Mouse (Mus musculus) retina, postnatal 7 days (tissue): ENCODE data around the gene Akna.
A peak's percentile ranks its signal among the peaks of the same experiment; 100 is the strongest.

Experiments
- DNase-seq: peaks from one replicate; pipeline ENCODE4 v3.0.0-alpha.2; 2012; ENCODE audit warnings: low read depth, low spot score

Gene Akna

DNA sequence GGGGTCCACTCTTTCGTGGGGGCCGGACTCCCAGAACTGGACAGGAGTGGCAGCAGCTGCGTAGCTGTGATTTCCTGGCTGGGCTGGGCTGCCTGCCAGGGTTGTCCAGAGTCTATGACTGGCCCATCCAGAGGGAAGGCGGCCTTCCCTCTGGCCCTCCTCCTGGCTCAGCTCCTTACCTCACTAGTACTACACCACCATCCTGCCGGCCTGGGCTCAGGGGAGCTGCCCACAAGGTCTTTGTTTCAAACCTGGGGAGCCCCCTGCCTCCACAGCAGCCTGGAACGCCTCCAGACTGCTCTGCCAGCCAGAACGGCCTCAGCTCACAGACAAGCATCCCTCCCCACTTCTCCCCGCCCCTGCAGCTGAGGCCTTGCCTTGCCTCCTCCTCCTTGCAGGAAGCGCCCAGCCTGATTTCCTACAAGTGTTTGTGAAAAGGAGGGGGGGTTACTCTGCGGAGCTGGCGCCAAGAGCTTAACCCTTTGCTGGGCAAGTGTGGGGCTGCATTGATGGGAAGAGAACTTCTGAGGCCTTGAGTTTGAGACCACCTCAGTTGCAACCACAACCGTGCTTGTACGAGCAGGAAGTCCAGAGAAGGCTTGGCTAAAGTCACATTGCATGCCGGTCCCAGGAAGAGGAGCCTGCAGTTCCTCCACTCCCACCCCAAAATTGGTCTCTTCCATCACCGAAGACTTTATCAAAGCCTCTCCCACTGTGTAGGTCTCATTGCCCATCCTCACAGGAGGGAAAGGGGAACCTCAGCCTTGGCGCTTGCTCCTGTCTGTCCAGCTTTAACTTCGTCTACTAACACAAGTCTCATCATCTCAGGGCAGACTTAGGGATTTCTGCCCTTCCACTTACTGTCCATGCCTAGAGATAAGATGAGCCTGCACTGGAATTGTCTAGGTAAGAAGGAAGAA, at the start of gene Akna:
Gene Akna (minus strand): TSS at position 315 of the 920 bp plus-strand sequence.
- DNase-seq: no peak

DNA sequence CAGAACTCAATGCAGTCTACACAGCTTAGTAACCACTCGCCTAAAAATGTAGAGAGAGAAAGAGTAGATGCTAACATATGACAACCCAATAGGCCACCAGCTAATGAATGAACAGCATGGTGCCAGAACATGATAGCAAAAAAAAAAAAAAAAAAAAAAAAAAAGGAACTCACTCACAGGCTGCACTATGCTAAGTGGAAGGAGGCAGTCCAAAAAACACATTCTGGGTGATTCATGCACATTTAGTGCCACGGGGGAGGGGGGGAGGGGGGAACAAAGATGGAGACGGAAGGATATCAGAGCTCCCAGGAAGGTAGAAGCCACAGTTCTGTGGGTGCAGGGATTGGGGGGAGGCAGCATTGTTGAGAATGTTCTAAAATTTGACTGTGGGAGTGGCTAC, 49.4 kb upstream of the Akna start:
- DNase-seq: no peak

DNA sequence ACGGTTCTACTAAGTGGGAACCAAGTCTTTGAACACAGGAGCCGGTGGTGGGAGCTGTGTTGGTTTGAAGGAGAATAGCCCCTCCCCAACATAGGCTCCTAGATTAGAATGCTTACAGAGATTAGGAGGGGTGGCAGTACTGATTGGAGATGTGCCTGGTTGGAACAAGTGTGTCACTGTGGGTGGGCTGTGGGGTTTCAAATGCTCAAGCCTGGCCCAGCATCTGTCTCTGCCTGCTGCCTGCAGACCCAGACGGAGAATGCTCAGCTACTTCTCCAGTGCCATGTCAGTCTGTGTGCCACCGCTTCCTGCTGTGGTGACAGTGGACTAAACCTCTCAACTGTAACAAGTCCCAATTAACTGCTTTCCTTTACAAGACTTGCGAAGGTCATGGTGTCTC, 47.4 kb upstream of the Akna start:
- DNase-seq: no peak

DNA sequence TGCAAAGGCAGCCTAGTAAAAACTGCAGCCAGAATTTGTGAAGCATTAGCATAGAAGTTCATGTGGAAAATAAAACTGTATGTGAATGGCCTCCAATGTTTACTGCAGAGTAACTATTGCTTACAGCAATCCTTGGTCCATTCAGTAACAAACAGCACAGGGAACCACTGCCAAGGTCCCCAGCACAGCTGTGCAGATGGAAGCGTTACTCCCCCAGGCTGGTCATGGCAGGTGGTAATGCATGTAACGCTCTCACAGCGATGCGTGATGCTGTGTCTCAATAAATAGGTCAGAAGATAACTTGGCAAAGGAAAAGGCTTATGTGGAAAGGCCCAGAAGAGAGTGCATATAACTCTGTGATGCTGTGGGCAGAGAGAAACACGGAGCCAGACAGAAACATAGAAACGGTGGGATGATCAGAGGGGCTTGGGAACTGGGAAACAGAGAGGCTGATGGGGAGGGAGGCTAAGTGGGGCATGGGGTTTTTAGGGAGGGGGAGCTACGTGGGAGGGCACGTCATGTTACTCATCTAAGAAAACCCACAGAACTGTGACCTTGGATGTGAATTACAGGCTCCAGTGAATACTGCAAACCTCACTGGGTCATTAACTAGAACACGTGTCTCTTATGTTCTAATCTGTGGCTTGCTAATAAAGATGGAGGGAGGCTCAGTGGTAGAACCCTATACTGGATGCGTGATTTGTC, 41.4 kb upstream of the Akna start:
- DNase-seq: no peak

DNA sequence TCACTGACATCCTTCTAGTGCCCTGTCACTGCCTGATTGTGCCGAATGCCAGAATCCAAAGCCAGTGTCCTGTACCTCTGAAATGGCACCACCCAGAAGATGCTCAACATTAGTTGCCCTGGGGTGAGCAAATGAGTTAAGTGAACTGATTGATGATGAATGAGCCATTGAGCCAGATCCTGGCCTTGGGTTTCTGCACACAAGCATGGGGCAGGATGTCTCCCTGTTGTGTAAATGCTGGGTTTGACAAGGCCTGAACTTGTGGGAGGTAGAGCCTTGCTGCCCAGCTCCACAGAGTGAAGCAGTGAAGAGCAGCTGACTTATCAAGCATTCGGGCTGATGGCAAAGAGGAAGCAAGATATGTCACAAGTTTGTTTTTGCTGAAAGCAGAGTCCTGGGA, 39.9 kb upstream of the Akna start:
- DNase-seq: no peak

DNA sequence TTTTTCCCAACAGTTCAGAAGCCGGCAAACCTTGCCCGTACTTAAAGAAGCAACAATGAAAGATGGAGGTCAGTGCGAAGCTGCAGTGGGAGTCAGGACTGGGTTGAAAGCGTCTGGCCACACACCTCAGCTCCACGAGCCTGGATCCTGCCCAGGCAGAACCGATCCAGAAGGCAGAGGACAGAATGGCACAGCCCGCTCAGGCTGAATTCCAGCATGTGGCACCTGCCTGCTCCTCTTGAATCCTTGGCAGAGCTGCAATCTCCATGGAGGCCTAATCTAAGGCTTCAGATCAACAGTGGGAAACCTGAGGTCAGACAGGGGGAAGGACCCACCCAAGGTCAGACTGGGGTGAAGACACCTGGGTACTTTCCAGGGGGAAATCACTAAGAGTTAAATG, 38.5 kb upstream of the Akna start:
- no peak for DNase-seq

DNA sequence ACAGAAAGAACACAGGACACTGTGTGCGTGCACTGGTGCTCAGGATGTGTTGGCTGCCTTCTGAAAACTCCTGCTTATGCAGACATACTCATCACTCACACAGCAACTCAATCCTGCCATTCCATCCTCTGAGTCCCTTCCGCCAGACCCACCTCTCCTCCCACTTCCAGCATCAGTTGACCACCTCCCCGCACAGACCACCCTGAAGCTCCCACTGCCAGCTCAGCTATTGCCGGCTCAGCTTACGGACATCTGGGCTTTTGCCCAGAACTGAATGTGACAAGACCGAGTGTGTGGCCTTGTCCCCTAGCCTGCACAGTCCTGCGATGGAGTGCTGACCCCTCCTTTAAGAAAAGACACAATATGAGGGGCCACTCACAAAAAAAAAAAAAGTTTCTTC, 37.1 kb upstream of the Akna start:
- DNase-seq: no peak

DNA sequence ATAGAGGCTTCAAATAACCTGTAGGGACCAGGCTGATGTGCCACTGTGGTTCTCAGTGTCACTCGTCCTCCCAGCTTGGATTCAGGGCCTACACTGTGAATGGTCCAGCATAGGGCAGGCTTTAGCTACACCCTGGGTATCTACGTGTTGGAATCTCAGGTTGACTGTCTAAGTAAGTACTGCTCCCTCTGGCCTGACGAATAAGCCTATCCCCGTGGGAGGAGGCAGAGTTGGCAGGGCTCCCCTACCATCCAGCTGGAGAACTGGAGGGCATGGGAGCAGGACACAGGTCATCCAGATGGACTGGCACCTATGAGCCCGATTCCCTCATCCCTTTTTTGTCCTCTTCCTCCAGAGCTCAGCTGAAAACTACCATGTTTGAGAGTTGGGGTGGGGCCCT, 34.8 kb upstream of the Akna start:
- DNase-seq: no peak

DNA sequence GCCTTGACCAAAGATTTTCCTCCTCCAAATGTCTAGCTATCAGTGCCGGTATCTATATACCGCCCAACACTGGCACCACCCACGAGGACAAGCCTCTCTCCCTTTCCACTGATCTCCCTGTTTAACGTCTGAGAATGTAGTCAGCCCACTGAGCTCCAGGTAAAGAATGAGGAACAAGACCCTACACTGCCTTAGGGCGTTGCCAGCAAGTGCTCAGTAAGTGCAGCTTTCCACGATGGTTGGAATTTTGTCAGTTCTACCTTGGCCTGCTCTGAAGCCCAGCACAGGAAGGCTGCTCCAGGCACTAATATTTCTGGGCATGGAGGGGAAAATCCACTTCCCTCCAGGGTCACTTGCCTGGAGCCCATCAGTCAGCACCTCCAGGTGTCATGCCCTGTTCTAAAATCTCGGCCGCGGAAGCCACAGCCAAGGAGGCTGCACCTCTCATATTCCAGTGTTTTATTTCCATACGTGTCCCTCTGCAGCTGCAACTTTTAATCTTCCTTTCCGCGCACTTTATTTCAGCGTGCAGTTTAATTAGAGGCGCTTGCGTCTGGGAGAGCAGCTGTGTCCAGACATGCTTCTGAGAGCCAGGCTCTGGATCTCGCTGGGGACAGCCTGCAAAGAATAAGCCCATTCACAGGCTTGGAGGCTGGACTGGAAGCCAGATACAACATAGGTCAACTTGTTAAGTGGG, 34.1 kb upstream of the Akna start:
- no peak for DNase-seq

DNA sequence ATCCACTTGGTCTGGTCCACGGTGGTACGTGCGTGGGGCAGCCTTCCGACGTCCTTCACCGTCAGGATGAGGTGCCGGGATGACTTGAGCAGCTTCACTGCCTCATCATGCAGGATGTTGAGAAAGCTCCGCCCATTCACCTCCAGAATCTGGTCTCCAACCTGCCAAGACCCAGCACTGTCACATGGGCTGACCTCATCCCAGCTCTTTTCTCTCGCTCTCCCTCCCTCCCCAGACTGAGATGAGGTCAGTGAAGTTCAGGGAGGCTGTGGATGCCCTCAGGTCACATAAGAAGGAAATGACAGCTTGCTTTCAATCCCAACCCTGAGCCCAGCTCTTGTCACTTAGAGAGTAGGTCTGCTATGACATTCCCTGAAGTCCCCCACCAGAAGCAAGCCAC, 32.2 kb upstream of the Akna start:
- no peak for DNase-seq

DNA sequence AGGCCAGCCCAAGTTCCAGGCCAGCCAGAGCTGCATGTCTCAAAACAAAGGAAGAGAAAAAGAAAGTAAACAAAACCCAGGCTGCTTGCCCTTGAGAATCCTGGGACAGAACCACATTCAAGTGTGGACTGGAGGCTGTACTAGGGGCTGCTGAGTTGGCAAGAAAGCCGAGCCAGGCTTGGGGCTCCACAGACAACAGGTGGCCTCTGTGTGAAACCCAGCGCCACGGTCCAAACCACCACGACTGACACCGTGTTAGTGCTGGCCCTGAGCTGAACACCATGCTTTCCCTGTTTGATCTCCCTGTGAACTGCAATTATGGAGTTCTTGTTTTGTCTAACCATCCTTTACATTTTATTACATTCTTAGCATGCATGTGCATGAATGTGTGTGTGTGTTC, 27.9 kb upstream of the Akna start:
- no peak for DNase-seq

DNA sequence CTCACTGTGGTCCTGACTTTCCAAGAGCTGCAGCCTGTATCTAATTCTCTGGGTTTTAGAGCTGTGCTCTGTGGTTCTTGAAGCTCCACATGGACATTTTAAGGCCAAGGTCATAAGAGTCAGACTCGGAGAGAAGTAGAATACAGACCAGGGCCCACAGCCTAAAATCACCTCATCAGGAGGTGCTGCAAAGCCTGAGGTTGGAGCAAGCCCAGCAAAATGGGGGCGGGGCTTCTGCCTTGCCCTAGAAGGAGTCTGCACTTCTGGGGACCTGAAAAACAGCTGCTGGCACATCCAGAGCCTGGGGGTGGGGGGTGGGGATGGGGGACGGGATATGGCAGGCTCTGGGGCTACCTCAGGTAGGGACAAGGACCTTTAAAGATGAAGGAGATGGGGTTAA, 27.2 kb upstream of the Akna start:
- DNase-seq: no peak

DNA sequence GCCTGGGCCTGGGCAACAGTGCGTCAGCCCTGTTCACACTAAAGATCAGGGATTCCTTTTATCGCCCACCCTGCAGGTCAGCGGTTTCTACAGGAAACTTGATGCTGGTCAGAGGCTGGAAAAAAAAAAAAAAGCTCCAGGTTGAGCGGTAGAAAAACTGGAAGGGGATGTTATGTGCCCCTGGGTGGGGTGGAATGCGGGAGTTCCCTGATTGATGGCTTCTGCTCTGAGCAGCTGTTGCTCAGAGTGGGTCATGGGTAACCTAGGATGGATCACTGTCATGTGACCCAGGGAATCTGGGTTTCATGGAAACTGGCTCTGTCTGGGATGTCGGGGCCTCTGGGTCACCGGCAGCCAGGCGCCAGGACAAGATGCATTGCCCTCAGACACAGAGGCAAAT, 23.2 kb upstream of the Akna start:
- DNase-seq: no peak

DNA sequence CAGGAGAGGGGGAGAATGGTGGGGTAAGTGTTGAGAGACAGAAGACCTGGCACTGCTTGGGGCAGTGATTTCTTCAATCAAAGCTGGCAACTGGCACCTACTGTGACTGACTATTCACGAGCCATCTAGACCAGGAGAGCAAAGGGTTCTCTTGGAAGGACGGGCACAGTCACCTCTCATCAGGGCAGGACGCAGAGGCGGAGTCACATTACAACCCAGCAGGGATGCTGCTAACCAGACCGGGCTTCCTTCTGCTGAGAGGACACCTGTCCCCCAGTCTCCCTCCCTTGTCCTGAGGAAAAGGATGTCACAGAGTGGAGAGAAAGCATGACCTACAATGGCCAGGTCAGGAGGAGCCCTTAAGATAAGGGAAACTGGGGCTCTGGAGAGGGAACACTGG, 20.7 kb upstream of the Akna start:
- no peak for DNase-seq

DNA sequence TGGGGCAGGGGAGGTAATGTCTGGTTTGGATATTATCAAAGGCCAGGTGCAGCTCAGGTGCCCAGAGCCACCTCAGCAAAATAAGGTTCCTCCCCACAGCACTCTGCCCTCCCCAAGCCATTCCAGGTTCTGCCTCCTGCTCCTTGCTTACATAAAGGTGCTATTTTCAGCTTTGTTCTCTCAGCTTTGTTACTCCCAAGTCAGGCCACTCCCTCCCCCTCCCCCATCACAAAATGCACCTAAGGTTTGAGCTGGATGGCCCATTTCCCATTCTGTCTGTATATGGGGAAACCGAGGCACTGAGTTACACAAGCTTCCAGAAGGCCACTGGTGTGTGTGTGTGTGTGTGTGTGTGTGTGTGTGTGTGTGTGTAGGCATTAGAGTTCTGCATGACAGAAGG, 20.1 kb upstream of the Akna start:
- no peak for DNase-seq

DNA sequence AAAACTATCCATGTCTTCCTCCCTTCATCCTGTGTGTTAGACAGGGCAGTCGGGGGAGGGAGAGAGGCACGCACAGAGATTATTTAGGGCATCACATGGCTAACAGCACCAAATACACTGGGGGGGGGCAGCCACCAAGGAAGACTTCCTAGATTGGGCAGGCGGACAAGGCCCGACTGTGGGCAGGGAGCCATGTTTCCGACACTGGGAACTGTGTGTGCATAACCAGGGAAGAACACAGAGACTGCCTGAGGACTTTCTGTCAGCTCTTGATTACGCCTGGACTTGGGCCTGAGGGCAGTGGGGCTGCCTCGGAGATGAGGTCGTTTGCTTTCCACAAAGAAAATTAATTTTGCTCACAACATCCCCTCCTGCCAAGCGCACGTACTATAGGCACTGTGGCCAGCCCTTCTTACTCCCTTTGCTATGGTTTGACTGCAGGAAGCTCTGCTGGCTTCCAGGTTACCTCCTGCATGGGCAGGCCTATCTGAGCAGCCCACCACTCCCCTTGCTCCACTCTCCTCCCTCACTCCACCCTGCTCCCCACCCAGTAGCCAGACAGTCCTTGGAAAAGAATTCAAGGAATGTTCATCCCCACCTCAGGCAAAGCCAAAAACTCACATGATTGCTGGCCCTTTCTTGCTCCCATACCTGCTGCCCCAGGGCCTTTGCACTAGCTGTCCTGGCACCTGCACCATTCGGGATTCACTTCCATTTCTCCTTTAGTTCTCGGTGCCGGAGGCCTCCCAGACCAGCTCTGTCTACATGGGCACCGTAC, 17.2 kb upstream of the Akna start:
- no peak for DNase-seq

DNA sequence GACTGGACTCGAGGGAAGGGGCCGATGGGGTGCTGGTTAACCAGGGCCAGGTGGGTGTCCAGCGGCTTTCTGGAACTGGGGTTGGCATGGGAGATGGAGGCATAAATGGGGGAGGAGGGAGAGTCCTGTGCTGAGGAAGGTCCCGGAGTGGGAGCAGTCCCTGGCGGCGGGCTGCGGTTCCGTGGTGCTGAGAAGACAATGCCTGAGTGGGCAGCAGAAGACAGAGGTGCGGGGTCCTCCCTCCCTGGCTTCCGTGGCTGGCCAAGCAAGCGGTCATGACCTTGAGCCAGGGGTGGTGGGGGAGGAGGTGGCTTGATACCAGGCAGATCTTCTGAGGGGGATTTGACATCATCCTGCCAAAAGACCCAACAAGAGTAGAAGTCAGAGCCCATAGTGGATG, 15.1 kb upstream of the Akna start:
- DNase-seq: no peak

DNA sequence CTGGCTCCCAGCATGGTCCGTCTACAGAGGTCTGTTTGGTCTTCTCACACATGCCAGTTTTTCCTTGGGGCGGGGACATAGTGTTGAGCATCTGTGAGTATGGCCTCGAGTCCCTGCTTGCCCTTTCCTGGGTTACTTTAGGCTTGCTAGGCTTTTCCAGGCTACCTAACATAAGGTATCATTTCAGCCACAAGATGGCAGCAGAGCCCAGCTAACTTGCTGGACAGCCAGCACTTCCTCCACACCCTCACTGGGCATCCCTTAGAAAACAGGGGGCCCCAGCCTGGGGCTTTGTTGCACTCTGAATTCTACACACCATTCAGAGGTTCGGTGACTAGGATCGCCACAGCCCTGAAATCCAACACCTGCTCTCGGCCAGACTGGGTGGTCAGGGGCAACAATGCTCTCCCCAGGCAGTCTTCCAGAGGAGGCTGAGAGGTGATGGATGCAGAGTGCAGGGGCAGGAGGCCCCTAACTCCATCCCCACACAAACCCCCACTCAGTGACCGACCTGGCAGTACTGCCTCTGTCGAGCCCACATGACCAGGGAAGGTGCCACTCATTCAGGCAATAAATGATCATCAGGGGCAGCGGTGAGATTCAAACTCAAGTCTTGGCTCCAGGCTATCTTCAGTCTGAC, 14.3 kb upstream of the Akna start:
- DNase-seq: peak; percentile 78

DNA sequence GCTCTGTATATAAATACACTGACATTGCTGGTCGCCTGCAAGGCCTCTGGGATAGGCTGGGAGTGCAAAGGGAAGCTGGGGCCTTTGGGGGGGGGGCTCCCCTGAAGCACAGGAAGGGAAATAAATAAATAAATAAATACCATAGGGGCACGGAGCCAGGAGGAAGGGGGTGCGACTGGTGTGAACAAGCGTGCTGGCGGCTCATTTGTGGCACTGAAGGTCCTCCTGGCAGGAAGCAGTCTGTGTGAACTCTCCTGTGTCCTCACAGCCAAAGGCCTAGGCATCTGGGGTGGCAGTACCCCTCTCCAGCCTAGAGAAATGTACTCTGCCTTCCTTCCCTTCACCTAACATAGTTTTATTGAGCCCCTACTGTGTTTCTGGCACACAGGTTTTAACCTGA, 11.8 kb upstream of the Akna start:
- no peak for DNase-seq

DNA sequence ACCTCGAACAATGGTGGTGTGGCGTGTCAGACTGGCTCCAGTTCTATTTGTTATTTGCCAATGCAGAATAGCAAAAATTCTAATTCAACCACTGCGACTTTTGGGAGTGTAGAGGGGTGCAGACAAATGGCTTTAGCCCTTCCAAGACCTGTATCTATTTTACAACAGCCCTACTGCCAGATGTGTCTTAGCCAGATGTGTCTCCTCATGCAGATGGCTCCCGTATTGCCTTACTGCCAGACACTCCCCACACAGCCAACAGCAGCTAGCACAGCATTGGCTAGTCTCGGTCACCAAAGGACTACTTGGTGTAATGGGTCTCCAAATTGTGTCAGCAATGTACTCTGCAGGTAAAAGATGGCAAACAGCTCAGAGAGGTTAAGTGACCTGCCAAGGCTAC, 8.1 kb upstream of the Akna start:
- no peak for DNase-seq

DNA sequence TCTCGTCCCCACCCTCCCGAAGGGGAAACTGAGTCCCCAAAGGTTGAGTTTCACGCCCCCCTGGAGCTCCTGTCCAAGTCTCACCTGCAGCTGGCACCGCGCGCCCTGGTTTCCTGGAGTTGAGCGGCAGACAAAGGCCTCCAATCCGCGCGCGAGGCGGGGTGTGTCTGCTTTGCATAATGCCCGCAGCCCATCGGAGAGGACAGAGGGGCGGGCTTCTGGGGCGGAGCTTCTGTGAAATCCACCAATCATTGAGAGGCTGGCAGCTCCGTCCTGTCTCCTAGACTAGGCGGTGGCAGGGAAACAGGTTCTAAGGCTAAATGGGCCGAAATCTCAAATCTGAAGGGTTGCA, 7.4 kb upstream of the Akna start:
- peak; percentile 88 for DNase-seq
